ENCODE assay signal across 8 mouse cellular contexts in genomic region chr19:5844831-5845318, GRCm38 (mm10). TPM values are rescaled to one million over a fixed set of nuclear protein-coding genes. Genes with fewer than 3 reads are reported as not detected.
DNase-seq lines count a peak whose midpoint lies in the region; ATAC-seq and TF ChIP-seq lines count a peak whose summit lies in the region.

No protein-coding gene starts in this region.

- H3ac ChIP-seq in myocyte (ENCODE audit: control insufficient read depth, insufficient read length): peak overlapping the region; percentile 93

- peak; percentile 0; the same call in 1 of the 2 replicates for TF ChIP-seq POLR2A in spleen, adult 2 months (IDR thresholded peaks at IDR 0.05; ENCODE audit: low read depth, low read length)
- no peak for TF ChIP-seq POLR2A in myocyte (IDR thresholded peaks at IDR 0.05; ENCODE audit: insufficient read length, low read depth)

- H3K36me3 ChIP-seq in spleen, adult 2 months (ENCODE audit: control insufficient read depth, insufficient read depth, low read length): no peaks in the 10 kb centered on the region
- H3K36me3 ChIP-seq in embryonic facial prominence, embryonic 14.5 days (ENCODE audit: control insufficient read depth, insufficient read depth, low read length): no peaks in the 10 kb centered on the region
- H3K36me3 ChIP-seq in intestine, embryonic 16.5 days (ENCODE audit: control insufficient read depth, insufficient read depth, low read length): no peaks in the 10 kb centered on the region
- peaks cover 13% of the 10 kb centered on the region for H3K36me3 ChIP-seq in myocyte (ENCODE audit: control insufficient read depth, insufficient read depth)

- peaks cover 66% of the 10 kb centered on the region for H3K79me2 ChIP-seq in myocyte (ENCODE audit: control insufficient read depth, insufficient read depth)

- peak overlapping the region; percentile 57 for H3K4me2 ChIP-seq in embryonic facial prominence, embryonic 14.5 days (ENCODE audit: low read depth, low read length)
- H3K4me2 ChIP-seq in intestine, embryonic 16.5 days (ENCODE audit: low read depth, low read length): peak overlapping the region; percentile 69
- peak overlapping the region; percentile 87 for H3K4me2 ChIP-seq in myocyte (ENCODE audit: low read depth)

- H3K9me3 ChIP-seq in embryonic facial prominence, embryonic 14.5 days (ENCODE audit: control insufficient read depth, low read length): no peaks in the 10 kb centered on the region
- no peaks in the 10 kb centered on the region for H3K9me3 ChIP-seq in intestine, embryonic 16.5 days (ENCODE audit: control insufficient read depth, low read length)

- 5% methylated on average over 12 of the region's 12 CpGs for WGBS in spleen, adult 2 months
- WGBS in embryonic facial prominence, embryonic 14.5 days: 64% methylated on average over 12 of the region's 12 CpGs
- WGBS in intestine, embryonic 16.5 days: 62% methylated on average over 12 of the region's 12 CpGs

- no peaks in the 10 kb centered on the region for H3K27me3 ChIP-seq in spleen, adult 2 months (ENCODE audit: control insufficient read depth, insufficient read depth, low read length)
- H3K27me3 ChIP-seq in embryonic facial prominence, embryonic 14.5 days (replicated peaks; ENCODE audit: control insufficient read depth, insufficient read depth, low read length): no peaks in the 10 kb centered on the region
- H3K27me3 ChIP-seq in intestine, embryonic 16.5 days (replicated peaks; ENCODE audit: control insufficient read depth, insufficient read depth, low read length): no peaks in the 10 kb centered on the region
- no peaks in the 10 kb centered on the region for H3K27me3 ChIP-seq in myocyte (ENCODE audit: control insufficient read depth, insufficient read depth, insufficient read length)

- peaks cover 31% of the 10 kb centered on the region; the same call in 1 of the 2 replicates for H3K4me1 ChIP-seq in spleen, adult 2 months (ENCODE audit: control insufficient read depth, insufficient read depth, insufficient read length)
- peaks cover 70% of the 10 kb centered on the region for H3K4me1 ChIP-seq in embryonic facial prominence, embryonic 14.5 days (ENCODE audit: control insufficient read depth, insufficient read depth, low read length)
- peaks cover 72% of the 10 kb centered on the region for H3K4me1 ChIP-seq in intestine, embryonic 16.5 days (ENCODE audit: control insufficient read depth, insufficient read depth, low read length)

- DNase-seq in spleen, adult 2 months (ENCODE audit: low read depth in 1 of 2, low spot score in 2 of 2): peak in 1 of 2 experiments; percentile 30
- no peak for DNase-seq in spleen, postnatal 4 days (ENCODE audit: low spot score in 2 of 2)
- DNase-seq in embryonic facial prominence, embryonic 14.5 days (ENCODE audit: low spot score): no peak
- DNase-seq in frontal cortex, postnatal 36 days (ENCODE audit: low spot score in 2 of 2): no peak
- no peak for DNase-seq in right cerebral cortex, adult 18-20 months
- no peak for DNase-seq in T-cell, adult 2 months (ENCODE audit: low spot score)

- H3K4me3 ChIP-seq in spleen, adult 2 months (ENCODE audit: extremely low read depth, insufficient read depth, insufficient read length): peak overlapping the region; percentile 72
- peak overlapping the region; percentile 32 for H3K4me3 ChIP-seq in embryonic facial prominence, embryonic 14.5 days (ENCODE audit: low read depth, low read length)
- peak overlapping the region; percentile 56 for H3K4me3 ChIP-seq in intestine, embryonic 16.5 days (ENCODE audit: low read length)
- peak overlapping the region; percentile 100 for H3K4me3 ChIP-seq in myocyte

- TF ChIP-seq CTCF in spleen, adult 2 months (IDR thresholded peaks at IDR 0.05; ENCODE audit: extremely low read depth, insufficient read depth, insufficient read length, insufficient replicate concordance): no peak

- no peak for ATAC-seq in embryonic facial prominence, embryonic 14.5 days (ENCODE audit: low read depth)
- no peak for ATAC-seq in intestine, embryonic 16.5 days

- H3K9ac ChIP-seq in embryonic facial prominence, embryonic 14.5 days (ENCODE audit: low read depth, low read length): peak overlapping the region; percentile 60
- H3K9ac ChIP-seq in intestine, embryonic 16.5 days (ENCODE audit: low read depth, low read length): peak overlapping the region; percentile 79

- peak overlapping the region; percentile 100 for H3K27ac ChIP-seq in spleen, adult 2 months (ENCODE audit: insufficient read depth, low read length)
- H3K27ac ChIP-seq in embryonic facial prominence, embryonic 14.5 days (replicated peaks; ENCODE audit: low read depth, low read length): peak overlapping the region; percentile 96
- H3K27ac ChIP-seq in intestine, embryonic 16.5 days (ENCODE audit: low read length): peak overlapping the region; percentile 99

TF ChIP-seq in myocyte, 11 proteins besides CTCF, POLR2A, EP300 and RAD21:
- TF ChIP-seq REST (IDR thresholded peaks at IDR 0.05; ENCODE audit: insufficient read depth, insufficient read length) (no peak), POLR2AphosphoS2 (IDR thresholded peaks at IDR 0.05; ENCODE audit: insufficient read length, low read depth) (no peak), TCF12 (IDR thresholded peaks at IDR 0.05; ENCODE audit: insufficient read depth, poor library complexity, severe bottlenecking) (no peak), E2F4 (IDR thresholded peaks at IDR 0.05; ENCODE audit: insufficient read depth) (no peak), CEBPB (IDR thresholded peaks at IDR 0.05; ENCODE audit: insufficient read depth, poor library complexity, severe bottlenecking) (no peak), TCF3 (IDR thresholded peaks at IDR 0.05; ENCODE audit: insufficient read length, low read depth) (no peak), MYOD1 (IDR thresholded peaks at IDR 0.05; ENCODE audit: control insufficient read depth in 1 of 3, insufficient read length in 2 of 3, low read depth in 2 of 3) (no peak), SRF (IDR thresholded peaks at IDR 0.05; ENCODE audit: control insufficient read depth, insufficient read length, low read depth) (no peak), MAX (IDR thresholded peaks at IDR 0.05; ENCODE audit: low read depth) (no peak), USF1 (IDR thresholded peaks at IDR 0.05; ENCODE audit: low read depth) (no peak), MYOG (IDR thresholded peaks at IDR 0.05; ENCODE audit: control insufficient read depth in 1 of 3, insufficient read depth in 1 of 3, insufficient read length in 2 of 3, low read depth in 2 of 3) (no peak)

RNA-seq across cellular contexts. Expression of gene Frmd8, which starts 30.2 kb away (rescaled TPM):
- polyA plus RNA-seq in spleen, adult 2 months (2012; rRNA removed): 42.3 and 43.9 TPM in 2 replicates
- 20.6 and 25.8 TPM in 2 replicates for polyA plus RNA-seq in embryonic facial prominence, embryonic 14.5 days (2014; fragmentation: Nextera tagmentation; extraction: Ambion mirVana)
- 31.1 and 31.7 TPM in 2 replicates for polyA plus RNA-seq in intestine, embryonic 16.5 days (2015; fragmentation: Nextera tagmentation; extraction: Ambion mirVana)
- polyA plus RNA-seq in myocyte (2012; fragmentation: generic; extraction: Trizol): 22.3 TPM

RNA-seq across cellular contexts. Expression of gene Slc25a45, which starts 32.7 kb away (rescaled TPM):
- polyA plus RNA-seq in spleen, adult 2 months (2012; rRNA removed): 36.6 and 37.6 TPM in 2 replicates
- 2.8 and 3.0 TPM in 2 replicates for polyA plus RNA-seq in embryonic facial prominence, embryonic 14.5 days (2014; fragmentation: Nextera tagmentation; extraction: Ambion mirVana)
- 3.4 and 4.1 TPM in 2 replicates for polyA plus RNA-seq in intestine, embryonic 16.5 days (2015; fragmentation: Nextera tagmentation; extraction: Ambion mirVana)
- polyA plus RNA-seq in myocyte (2012; fragmentation: generic; extraction: Trizol): 5.2 TPM

RNA-seq across cellular contexts. Expression of gene Tigd3, which starts 49.1 kb away (rescaled TPM):
- 1.3 TPM in 2 replicates for polyA plus RNA-seq in spleen, adult 2 months (2012; rRNA removed)
- 1.4 and 2.0 TPM in 2 replicates for polyA plus RNA-seq in embryonic facial prominence, embryonic 14.5 days (2014; fragmentation: Nextera tagmentation; extraction: Ambion mirVana)
- 1.5 and 1.7 TPM in 2 replicates for polyA plus RNA-seq in intestine, embryonic 16.5 days (2015; fragmentation: Nextera tagmentation; extraction: Ambion mirVana)
- polyA plus RNA-seq in myocyte (2012; fragmentation: generic; extraction: Trizol): 0.31 TPM

Comparison
In these comparisons a context has a peak if more than half of its experiments do, and no peak if none do; other contexts are left out.
1. H3K4me3 ChIP-seq: peak in every context shown above with its lines; median percentile 100 in myocyte; 72 in spleen, adult 2 months; 56 in intestine, embryonic 16.5 days; 32 in embryonic facial prominence, embryonic 14.5 days.